Mouse (Mus musculus) gastrocnemius, adult 2 months (tissue): ENCODE data around the gene Eif1ad. TPM values are rescaled to one million over a fixed set of nuclear protein-coding genes. Genes with fewer than 3 reads are reported as not detected.
"Not testable (repeated sequence)": the region's sequence is repeated elsewhere in the genome, so short reads cannot be mapped to it uniquely, and the experiment has no call there.

ENCODE experiments used
- DNase-seq: peaks from one replicate; pipeline ENCODE4 v3.0.0; 2022
- H3K27ac ChIP-seq: fragments of 200-600 bp; 2 replicates; pipeline ENCODE4 v1.8.1; 2022; ENCODE audit warnings: mild to moderate bottlenecking
- H3K4me3 ChIP-seq: fragments of 200-600 bp; 2 replicates; pipeline ENCODE4 v1.8.1; 2022; ENCODE audit warnings: mild to moderate bottlenecking, moderate library complexity
- CTCF ChIP-seq: fragments of 200-600 bp; IDR thresholded peaks from 2 replicates; pipeline ENCODE4 v1.8.1; 2022; ENCODE audit warnings: antibody characterized with exemption, mild to moderate bottlenecking, moderate library complexity
- intact Hi-C: fragments of 180-260 bp; cut with DNase I; formaldehyde crosslinking; loops from one replicate; pipeline ENCODE4 v1.15.1; 2025
- total RNA-seq, 2 experiments: library from RNA; stranded (reverse); gene quantifications; 2 replicates each; pipeline ENCODE4 v1.2.3; 2021

Gene Eif1ad
- total RNA-seq, 2 experiments from 2014 or later, result 15.7 to 17.9 TPM

- no peak for TF ChIP-seq CTCF
- Histone ChIP-seq H3K27ac (peak within 1 kb of the TSS; percentile 94), H3K4me3 (peak within 1 kb of the TSS; percentile 86)
- intact Hi-C loops, result loop anchor here (1.0 kb wide), 1 partner anchor 22 kb away; the partner anchor contains the start of gene Eif1ad
- DNase-seq, result peak; percentile 98
These were observed 22.2 kb downstream of the Eif1ad start, which contains the start of gene Sart1 for GRCm38 (mm10) chr19:5388588-5389242. TSS of gene Sart1 (minus strand) at chr19:5388703.

- peak overlapping the region; percentile 86 for H3K4me3 ChIP-seq
- peak overlapping the region; percentile 94 for H3K27ac ChIP-seq
- intact Hi-C loops, result no loop called here
- DNase-seq, result no peak
- TF ChIP-seq CTCF, result no peak
These were observed 23.1 kb downstream of the Eif1ad start for GRCm38 (mm10) chr19:5389647-5390046.

GRCm38 (mm10) chr19:5390416-5390815 lies 23.9 kb downstream of the Eif1ad start:
- DNase-seq, result no peak
- peak overlapping the region; percentile 86 for H3K4me3 ChIP-seq
- peak overlapping the region; percentile 94; the same call in 1 of the 2 replicates for H3K27ac ChIP-seq
- TF ChIP-seq CTCF, result no peak
- intact Hi-C loops, result no loop called here

GRCm38 (mm10) chr19:5392892-5393291 lies 26.4 kb downstream of the Eif1ad start:
- TF ChIP-seq CTCF, result no peak
- Histone ChIP-seq H3K27ac (no peak overlapping the region), H3K4me3 (no peak overlapping the region)
- no peak for DNase-seq
- intact Hi-C loops, result no loop called here

- no peak for DNase-seq
- intact Hi-C loops, result no loop called here
- Histone ChIP-seq H3K4me3 (no peak overlapping the region), H3K27ac (no peak overlapping the region)
- no peak for TF ChIP-seq CTCF
These were observed 27.6 kb downstream of the Eif1ad start for GRCm38 (mm10) chr19:5394168-5394567.

- DNase-seq, result no peak
- Histone ChIP-seq H3K27ac (no peak overlapping the region), H3K4me3 (no peak overlapping the region)
- TF ChIP-seq CTCF, result no peak
- intact Hi-C loops, result no loop called here
These were observed 28.8 kb downstream of the Eif1ad start for GRCm38 (mm10) chr19:5395371-5395770.

- intact Hi-C loops, H3K27ac ChIP-seq, DNase-seq, H3K4me3 ChIP-seq: not testable (repeated sequence)
These were observed 34.5 kb downstream of the Eif1ad start for GRCm38 (mm10) chr19:5401073-5401472.

- no peak for TF ChIP-seq CTCF
- intact Hi-C loops, result no loop called here
- DNase-seq, result no peak
- Histone ChIP-seq H3K4me3 (no peak within 1 kb of the TSS), H3K27ac (no peak within 1 kb of the TSS)
These were observed 35.8 kb downstream of the Eif1ad start, which contains the start of gene Tsga10ip for GRCm38 (mm10) chr19:5402293-5402692. TSS of gene Tsga10ip (minus strand) at chr19:5402526.

GRCm38 (mm10) chr19:5405924-5406323 lies 39.4 kb downstream of the Eif1ad start:
- intact Hi-C loops, result loop anchor here (5.0 kb wide), 1 partner anchor 81 kb away; the partner anchor contains the start of gene Mus81
- peak overlapping the region; percentile 66 for H3K4me3 ChIP-seq
- peak overlapping the region; percentile 88 for H3K27ac ChIP-seq
- no peak for DNase-seq
- no peak for TF ChIP-seq CTCF

- peak; percentile 62 for DNase-seq
- Histone ChIP-seq H3K27ac (peak overlapping the region; percentile 98), H3K4me3 (peak overlapping the region; percentile 78)
- intact Hi-C loops, result loop anchor here (5.0 kb wide), 1 partner anchor 81 kb away; the partner anchor contains the start of gene Mus81
These were observed 40.1 kb downstream of the Eif1ad start for GRCm38 (mm10) chr19:5406531-5407126.

- TF ChIP-seq CTCF, result peak; percentile 75
- intact Hi-C loops, result loop anchor here (5.0 kb wide), 1 partner anchor 80 kb away; the partner anchor contains the start of gene Mus81
- Histone ChIP-seq H3K4me3 (peak overlapping the region; percentile 78), H3K27ac (peak overlapping the region; percentile 98)
- peak; percentile 79 for DNase-seq
These were observed 40.6 kb downstream of the Eif1ad start for GRCm38 (mm10) chr19:5407133-5407532.

GRCm38 (mm10) chr19:5408057-5409001 lies 41.8 kb downstream of the Eif1ad start:
- no peak for DNase-seq

More at GRCm38 (mm10) chr19:5408057-5409001, 41.8 kb downstream of the Eif1ad start:
- peak overlapping the region; percentile 78 for H3K4me3 ChIP-seq
- intact Hi-C loops, result loop anchor here (2.0 to 5.0 kb wide), 2 partner anchors 16 to 79 kb away; partner anchors contain the start of genes AI837181, Drap1 and Mus81
- peak overlapping the region; percentile 98 for H3K27ac ChIP-seq
- no peak for TF ChIP-seq CTCF
